Mouse (Mus musculus): ENCODE data around the gene Pkd2l1.

Pkd2l1 gene

DNA sequence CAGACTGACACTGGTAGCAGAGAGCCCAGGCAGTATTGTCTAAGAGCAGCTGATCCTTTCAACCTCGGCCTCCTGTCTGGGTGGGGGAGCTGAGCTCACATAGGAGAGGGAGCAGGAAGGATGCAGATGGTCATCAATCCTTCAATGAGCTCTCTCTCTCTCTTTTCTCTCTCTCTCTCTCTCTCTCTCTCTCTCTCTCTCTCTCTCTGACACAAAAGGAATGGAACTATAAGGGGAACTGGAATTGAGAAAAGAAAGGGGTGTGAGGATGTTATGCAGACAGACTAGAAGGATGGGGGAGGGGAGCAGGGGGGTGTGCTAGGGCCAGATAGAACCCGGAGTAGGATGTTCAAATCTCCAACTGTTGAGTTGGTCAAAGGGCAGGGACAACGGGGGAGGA lies at the start of gene Pkd2l1:
Gene Pkd2l1 (minus strand): TSS at position 101 of the 400 bp plus-strand sequence.
- DNase-seq (ENCODE audit: low spot score in 2 of 2) = no peak

DNA sequence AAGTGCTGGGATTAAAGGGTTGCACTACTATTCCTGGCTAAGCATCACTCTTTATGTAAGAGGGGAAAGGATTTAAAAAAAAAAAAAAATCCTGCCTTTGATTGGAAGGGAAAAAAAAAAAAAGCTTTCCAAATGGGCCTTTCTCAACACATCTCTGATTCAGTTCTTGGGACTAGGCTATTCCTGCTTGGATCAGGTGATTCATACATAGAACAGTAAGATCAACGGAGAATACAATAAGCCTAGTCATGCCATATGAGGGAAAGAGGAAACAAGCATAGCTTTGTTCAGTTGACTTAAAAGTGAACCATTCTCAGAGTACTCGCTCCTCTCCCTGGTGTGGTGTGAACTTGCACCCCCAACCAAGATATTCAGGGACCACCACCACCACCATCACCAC lies 46.7 kb upstream of the Pkd2l1 start:
- DNase-seq (ENCODE audit: low spot score in 2 of 2) = no peak

- no peak for DNase-seq (ENCODE audit: low spot score in 2 of 2)
These were observed 45.3 kb upstream of the Pkd2l1 start for GRCm38 (mm10) chr19:44237471-44238006.

DNA sequence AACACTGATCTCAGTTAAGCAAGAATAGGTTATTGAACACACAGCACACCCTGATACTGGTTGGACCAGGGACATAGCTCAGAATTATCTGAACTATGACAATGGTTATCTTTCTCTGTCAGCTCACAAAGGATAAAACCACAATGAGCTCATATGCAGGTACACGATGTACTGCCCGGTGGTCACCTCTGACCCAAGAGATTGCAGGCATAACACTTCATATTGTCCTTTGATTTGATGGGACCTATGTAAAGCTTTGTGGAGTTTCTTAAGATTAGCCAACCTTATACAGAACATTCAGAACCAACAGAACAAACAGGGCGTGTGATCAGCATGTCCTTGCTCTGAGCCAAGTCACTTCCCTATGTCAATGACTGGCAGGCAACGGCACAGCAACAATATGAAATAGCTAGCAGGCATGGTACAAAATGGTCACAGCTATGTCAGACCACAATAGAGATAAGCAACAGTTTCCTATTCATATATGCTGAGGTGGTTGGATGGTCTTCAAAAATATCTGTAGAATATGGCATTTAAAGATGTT lies 39.4 kb upstream of the Pkd2l1 start:
- no peak for DNase-seq (ENCODE audit: low spot score in 2 of 2)

GRCm38 (mm10) chr19:44230212-44230611 lies 38.0 kb upstream of the Pkd2l1 start:
- DNase-seq (ENCODE audit: low spot score in 2 of 2) = no peak

GRCm38 (mm10) chr19:44229776-44230175 lies 37.5 kb upstream of the Pkd2l1 start:
- DNase-seq (ENCODE audit: low spot score in 2 of 2) = no peak

GRCm38 (mm10) chr19:44225728-44226127 lies 33.5 kb upstream of the Pkd2l1 start:
- no peak for DNase-seq (ENCODE audit: low spot score in 2 of 2)

DNA sequence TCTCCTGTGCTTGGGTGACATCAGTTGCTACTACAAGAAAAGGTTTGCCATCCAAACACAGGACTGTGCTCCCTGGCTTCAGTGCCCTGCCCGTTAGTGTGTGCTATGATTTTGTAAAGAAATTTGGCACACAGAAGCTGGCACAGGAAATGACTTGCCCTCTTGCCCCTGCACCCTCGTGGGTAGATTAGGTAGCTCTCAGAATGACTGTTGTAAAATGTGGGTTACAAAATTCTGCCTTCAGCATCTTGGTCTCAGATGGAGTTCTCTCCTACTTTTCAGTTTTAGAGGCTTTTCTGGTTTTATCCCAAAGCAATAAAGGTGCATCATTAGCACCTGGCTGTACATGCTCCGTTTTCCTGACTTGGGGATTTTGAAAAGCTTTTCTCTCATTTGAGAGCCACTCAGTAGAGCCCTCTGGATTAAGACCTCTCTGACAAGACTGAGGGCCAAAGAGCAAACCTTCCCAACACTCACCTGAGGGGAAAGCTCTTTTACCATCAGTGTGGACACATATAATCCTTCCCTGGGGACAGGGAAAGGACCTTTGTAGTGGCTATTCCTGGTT lies 25.8 kb upstream of the Pkd2l1 start:
- no peak for DNase-seq (ENCODE audit: low spot score in 2 of 2)

GRCm38 (mm10) chr19:44215255-44215654 lies 23.0 kb upstream of the Pkd2l1 start:
- no peak for DNase-seq (ENCODE audit: low spot score in 2 of 2)

DNA sequence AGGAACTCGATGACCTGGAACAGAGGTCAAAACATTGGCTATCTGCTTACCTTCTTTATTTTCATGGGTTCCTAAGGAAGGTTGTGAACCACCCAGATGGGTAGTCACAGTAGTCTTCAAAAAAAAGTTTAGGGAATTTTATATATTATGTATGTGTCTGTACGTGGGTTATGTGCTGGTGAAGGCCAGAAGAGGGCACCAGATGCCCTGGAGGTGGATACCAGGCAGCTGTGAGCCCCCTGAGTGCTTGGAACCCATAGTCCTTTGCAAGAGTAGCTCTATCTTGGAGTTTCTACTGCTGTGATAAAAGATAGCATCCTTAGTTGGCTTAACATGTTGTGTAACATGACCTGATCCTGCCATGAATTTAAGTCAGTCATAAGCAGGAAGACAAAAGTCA lies 14.8 kb upstream of the Pkd2l1 start:
- DNase-seq (ENCODE audit: low spot score in 2 of 2) = no peak

DNA sequence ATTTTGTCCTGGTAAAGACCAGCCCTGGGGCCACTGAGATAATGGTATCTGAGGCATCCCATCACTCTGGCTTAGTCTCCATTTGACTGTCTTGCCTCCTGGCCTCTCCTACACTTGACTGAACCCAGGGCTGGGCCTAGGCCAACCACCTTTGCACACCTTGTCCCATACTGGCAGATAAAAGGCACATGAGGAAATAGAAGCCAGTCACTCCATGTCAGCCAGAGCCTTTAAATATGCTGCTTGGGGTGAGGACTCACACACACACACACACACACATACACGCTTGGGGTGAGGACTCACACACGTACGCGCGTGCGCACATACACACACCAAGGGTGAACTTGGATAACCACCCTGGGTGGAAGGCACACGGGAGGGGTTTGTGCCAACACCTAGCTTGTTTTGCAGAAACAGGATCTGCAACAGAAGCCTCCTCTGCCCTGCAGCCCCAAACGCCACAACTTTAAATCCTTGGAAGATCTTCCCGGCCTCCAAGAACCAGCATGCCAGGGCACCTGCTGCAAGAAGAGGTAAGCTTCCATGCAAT lies 10.8 kb upstream of the Pkd2l1 start, which contains the start of gene Scd3:
Gene Scd3 (plus strand): TSS at position 255 of the 550 bp plus-strand sequence.
- no peak for DNase-seq (ENCODE audit: low spot score in 2 of 2)

- peak in 1 of 2 experiments; percentile 36 for DNase-seq (ENCODE audit: low spot score in 2 of 2)
These were observed 6.7 kb upstream of the Pkd2l1 start for GRCm38 (mm10) chr19:44198964-44199363.

- DNase-seq (ENCODE audit: low spot score in 2 of 2) = no peak
These were observed 6.3 kb upstream of the Pkd2l1 start for GRCm38 (mm10) chr19:44198494-44198893.

DNA sequence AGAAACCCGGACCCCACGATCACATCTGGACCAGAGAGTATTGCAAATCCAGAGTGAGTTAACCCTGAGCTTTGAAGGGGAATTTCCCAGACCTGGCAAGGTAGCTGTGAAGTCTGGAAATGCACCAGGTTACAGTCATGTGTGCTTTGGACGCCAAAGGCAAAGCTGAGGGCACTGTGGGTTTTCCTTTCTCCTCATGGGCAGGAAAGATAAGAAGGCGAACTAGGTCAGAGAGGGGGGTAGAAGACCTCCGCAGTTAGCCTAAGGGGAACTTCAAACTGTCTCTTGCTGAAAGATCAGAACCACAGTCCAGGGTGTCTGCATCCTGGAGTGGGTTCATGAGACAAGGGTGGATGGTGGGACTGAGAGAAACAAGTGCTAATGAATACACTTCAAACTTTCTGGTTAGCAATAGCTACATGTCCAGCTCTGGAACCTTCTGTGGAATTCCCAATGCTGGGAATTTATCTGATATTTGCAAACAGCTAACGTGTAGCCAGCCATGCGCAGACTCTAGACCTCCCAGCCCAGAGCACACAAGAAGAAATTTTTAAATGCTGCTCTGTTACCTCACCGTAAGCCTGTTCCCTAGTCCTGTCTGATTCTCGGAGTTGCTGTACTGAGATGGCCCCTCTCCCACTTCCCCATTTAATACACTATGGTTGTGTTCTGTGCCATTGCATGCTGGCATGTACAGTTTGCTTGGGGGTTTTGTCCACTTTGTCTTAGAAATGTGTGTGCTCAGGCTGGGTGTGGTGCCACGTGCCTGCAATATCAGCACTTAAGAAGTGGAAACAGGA lies 5.0 kb upstream of the Pkd2l1 start:
- no peak for DNase-seq (ENCODE audit: low spot score in 2 of 2)

DNA sequence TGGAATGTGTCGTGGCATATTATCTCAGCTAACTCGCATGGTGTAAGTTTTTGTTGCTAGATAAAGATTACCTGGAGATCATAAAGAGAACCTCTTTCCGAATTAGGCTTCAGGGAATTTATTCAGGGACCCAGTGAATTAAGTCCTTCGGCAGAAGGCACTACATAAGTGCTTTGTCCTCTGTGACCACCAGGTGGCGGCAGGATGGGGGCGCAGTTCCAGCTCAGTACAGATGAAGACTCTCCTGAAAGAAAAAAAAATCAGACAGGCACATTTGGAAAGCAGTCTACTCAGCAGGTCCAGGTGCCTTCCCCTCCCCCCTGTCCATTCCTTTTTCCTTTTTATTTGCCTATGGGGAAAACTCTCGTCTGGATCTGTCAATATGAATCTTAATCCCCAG lies 2.9 kb upstream of the Pkd2l1 start:
- peak; percentile 75 to 83 for DNase-seq (ENCODE audit: low spot score in 2 of 2)

- DNase-seq (ENCODE audit: low spot score in 2 of 2) = no peak
These were observed 1.7 kb upstream of the Pkd2l1 start for GRCm38 (mm10) chr19:44193906-44194305.

DNA sequence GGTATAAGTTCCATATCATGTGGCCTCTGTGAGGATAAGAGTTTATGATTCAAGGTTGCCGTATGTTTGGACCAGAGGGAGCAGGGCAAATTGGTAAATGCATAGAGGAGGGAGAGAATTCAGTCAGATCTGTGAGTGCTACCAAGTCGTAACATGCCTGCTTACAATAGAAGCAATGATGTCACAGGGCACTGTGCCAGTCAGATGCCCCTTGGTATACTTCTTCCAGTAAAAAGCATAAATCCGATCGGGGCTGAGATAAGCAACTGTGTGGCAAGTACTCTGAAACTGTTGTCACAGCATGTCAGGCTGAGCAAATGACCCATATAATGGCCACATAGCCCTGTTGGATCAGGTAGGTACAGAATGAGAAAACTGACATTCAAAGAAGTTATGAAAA lies 3.2 kb downstream of the Pkd2l1 start:
- no peak for DNase-seq (ENCODE audit: low spot score in 2 of 2)

DNA sequence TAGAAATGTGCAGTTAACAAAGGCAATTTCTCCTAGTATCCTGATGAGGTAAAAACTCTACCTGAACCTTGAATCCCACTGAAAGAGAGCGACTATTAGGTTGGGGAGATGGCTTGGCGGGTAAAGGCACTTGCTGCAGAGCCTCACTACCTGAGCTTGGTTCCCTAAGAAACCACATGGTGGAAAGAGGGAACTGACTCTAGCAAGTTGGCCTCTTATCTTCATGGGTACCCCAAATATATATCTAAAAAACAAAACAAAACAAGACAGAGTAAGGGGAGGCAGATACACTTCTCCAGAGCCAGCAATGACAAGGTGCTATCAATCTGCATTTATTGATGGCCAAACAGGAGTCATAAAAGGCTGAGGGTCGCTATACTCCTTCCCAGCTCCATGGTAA lies 8.3 kb downstream of the Pkd2l1 start:
- DNase-seq (ENCODE audit: low spot score in 2 of 2) = no peak

GRCm38 (mm10) chr19:44180502-44180901 lies 11.7 kb downstream of the Pkd2l1 start:
- DNase-seq (ENCODE audit: low spot score in 2 of 2) = no peak

- no peak for DNase-seq (ENCODE audit: low spot score in 2 of 2)
These were observed 15.5 kb downstream of the Pkd2l1 start for GRCm38 (mm10) chr19:44176741-44177140.

DNA sequence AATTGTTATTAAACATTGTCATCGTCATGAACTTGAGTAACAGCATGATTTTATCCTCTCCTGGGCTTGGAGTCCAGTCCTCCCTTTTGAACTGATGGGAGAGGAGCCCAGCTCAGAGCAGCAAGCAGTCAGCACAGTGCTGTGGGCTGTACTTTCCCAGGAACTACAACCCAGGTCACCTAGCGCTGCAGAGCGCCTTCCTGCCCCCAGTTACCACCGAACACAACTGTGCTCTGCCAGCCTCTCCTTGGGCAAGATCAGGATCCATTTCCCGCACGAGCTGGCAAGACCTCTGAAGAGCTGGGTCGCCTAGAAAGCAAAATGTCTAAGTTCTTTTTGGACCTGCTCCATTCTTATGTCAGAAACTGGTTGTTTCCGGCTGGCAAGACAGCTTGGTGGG lies 17.4 kb downstream of the Pkd2l1 start:
- DNase-seq (ENCODE audit: low spot score in 2 of 2) = no peak

- no peak for DNase-seq (ENCODE audit: low spot score in 2 of 2)
These were observed 30.7 kb downstream of the Pkd2l1 start for GRCm38 (mm10) chr19:44161515-44161914.

DNA sequence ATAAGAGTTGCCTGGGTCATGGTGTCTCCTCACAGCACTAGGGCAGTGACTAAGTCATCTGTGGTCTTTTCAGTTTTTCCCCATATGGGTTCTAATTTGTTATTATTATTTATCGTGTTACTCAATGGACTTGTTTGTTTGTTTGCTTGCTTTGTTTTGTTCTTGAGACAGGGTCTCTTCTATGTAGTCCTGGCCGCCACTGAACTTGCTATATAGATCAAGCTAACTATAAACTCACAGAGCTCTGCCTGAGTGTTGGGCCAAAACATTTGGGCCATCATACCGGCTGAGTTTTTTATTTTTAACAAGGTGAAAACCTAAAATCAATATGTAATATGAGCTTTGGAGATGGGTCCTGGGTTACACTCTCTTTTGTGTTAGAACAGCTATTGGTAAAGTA lies 32.9 kb downstream of the Pkd2l1 start:
- DNase-seq (ENCODE audit: low spot score in 2 of 2) = no peak

All from right cerebral cortex, postnatal 10 days (tissue).